Mouse (Mus musculus): ENCODE data around the gene Qrich1.
"Not testable (repeated sequence)": the region's sequence is repeated elsewhere in the genome, so short reads cannot be mapped to it uniquely, and the experiment has no call there.

The Qrich1 gene

DNA sequence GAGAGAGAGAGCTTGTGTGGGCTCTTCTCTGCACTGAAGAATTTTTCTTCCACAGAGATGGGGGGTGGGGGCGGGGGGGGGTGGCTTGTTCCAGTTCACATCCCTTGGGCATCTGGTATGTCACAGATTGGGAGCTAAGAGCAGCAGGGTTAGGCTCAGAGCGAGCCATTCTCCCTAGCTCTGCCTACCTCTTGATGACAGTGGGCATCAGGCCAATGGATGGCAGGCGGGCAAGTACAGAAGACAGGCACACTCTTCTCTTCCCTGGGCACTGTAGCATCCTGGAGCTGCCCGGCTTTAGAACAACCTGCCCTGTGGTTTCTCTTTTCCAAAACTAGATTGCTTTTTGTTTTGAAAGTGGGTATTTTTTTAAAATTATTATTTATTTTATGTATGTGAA lies 74.9 kb downstream of the Qrich1 start:
- no peak for DNase-seq

DNA sequence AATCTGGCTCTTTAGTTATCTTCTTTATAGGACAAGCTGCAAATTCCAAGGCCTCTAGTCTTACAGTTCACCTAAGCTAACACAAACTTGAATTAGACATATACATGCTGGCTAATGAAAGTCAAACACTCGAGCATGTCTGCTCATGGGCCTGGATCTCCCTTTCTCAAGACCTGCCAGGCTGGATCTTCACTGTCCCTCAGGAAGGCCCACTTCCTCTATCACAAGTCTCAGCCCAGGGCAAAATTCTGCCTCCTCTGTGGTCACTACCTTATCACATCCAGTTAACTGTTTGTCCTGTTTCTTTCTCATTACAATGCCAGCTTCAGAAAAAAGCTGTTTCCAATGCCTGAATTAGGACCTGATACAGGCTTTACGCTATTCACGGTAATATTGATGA lies 77.7 kb downstream of the Qrich1 start:
- DNase-seq: no peak

DNA sequence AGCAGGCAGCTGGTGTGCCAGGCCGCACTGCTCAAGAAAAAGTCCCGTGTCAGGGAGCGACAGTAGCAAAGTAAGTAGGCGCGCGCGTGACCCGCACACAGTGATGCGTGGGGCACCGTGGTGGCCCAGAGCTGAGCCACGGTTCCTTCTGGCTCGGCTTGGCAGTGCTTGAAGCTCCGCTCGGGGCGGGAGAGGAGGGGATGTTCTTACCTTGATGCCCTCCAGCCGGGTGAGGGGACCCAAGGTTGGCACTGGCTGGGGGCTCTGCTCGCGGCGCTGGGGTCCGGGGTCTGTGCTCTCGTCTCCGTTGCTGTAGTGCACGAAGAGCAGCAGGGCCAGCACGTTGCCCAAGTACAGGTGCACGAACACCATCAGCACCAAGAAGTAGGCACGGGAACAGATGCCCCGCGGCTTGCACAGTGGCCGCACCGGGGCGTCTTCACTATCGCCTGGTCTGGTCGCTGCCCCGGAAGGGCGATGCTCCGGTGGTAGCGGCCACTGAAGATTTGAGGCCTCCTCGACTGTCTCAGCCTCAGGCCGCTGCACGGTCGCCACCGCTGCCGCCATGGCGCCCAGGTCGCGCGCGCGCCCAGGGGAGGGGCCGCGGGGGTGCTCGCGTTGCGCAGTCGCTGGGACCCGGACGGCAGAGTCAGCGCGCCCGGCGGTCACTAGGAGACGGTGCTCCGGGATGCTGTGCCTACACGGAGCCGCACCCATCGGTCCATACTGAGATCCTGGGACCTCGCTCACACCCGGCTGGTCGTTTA lies 80.6 kb downstream of the Qrich1 start, which contains the start of gene P4htm:
Gene P4htm (minus strand): TSS at position 670 of the 767 bp plus-strand sequence.
- peak; percentile 69 to 76 for DNase-seq

DNA sequence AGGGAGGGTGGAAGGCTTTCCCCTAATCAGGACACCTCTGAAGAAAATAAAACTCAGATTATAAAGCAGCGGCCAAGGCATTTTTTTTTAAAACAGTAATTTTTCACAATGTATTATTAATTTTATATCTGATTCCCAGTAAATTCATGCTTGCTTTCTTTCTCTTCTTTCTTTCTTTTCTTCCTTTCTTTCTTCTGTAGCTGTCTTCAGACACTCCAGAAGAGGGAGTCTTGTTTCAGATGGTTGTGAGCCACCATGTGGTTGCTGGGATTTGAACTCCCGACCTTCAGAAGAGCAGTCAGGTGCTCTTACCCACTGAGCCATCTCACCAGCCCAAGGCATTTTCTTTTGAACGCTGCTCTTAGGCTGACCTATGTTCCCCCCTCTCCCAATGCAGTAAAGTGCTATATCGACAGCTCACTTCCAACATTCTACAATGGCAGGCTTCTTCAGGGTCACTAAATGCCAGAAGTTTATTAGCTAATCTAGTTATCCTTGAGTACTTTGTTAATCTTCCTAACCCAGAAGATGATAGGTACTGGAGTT lies 82.5 kb downstream of the Qrich1 start:
- DNase-seq: no peak

DNA sequence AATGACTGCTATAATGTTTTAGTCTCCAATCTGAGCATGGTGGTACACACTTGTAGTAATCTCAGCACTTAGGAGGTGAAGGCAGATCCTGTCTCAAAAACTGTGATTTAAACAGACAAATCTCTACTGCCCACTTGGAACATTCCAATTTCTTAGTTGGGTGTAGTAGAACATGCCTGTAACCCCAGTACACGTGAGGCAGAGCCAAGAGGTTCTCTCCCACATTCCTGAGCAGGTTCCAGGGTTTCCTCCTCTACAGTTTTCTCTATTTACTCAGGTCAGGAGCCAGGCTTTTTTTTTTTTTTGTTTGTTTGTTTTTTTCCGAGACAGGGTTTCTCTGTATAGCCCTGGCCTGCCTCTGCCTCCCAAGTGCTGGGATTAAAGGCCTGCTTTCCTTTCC lies 83.4 kb downstream of the Qrich1 start:
- peak; percentile 70 to 79 for DNase-seq

DNA sequence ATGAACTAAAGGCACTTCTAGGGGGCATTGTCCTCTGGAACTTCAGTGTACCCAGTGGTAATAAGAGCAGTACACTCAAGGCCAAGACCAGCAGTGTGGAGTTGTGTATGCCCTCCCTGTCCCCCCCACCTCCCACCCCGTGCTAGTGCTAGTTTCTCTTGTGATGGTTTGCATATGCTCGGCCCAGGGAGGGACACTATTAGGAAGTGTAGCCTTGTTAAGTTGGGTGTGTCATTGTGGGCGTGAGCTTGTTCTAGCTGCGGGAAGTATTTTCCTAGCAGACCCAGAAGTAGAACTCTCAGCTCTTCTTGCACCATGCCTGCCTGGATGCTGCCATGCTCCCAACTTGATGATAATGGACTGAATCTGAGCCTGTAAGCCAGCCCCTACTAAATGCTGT lies 85.4 kb downstream of the Qrich1 start:
- DNase-seq: no peak

DNA sequence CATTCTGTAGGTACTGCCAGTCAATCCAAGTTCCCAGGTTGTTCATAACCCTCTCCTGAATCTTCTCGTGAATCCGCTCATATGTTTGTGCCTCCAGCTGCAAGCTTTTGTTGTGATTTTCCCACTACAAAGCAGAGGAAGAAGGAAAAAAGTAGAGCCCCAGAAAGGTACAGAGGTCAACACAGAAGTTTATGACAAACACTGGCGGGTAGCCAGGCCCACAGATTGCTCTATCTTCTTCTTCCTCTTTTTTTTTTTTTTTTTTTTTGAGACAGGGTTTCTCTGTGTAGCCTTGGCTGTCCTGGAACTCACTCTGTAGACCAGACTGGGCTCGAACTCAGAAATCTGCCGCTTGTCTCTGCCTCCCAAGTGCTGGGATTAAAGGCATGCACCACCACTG lies 91.3 kb downstream of the Qrich1 start:
- not testable (repeated sequence) for DNase-seq

DNA sequence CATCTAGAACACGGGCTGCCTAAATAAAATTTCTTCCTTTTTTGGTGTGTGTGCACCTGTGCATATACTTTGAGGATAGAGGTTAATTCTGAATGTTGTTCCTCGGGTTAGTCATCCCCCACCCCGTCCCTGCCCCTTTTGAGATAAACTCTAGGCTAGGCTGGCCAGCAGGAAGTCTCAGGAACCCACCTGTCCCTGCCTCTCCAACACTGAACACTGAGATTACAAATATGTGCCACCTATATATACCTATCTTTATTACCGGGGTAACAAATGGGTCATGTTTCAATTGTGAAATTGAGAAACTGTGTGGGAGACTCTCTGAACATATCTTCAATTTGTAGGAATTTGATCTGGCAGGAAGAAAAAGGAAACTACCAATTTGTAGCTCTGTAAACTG lies 92.3 kb downstream of the Qrich1 start:
- no peak for DNase-seq

Measured in lung, adult 18-20 months (tissue).